Mouse (Mus musculus) megakaryocyte, embryonic 14.5 days (primary cell): ENCODE measurements around the gene Prss33. TPM values are rescaled to one million over a fixed set of nuclear protein-coding genes. Genes with fewer than 3 reads are reported as not detected.

Source experiments
- H3K27me3 ChIP-seq: replicated peaks from 2 replicates; pipeline ENCODE3; 2012; ENCODE audit warnings: inconsistent platforms
- H3K36me3 ChIP-seq: replicated peaks from 2 replicates; pipeline ENCODE3; 2012; ENCODE audit warnings: low read length, inconsistent platforms, mixed read lengths
- H3K4me1 ChIP-seq: 2 replicates; pipeline ENCODE4 v1.6.1; 2012; ENCODE audit warnings: inconsistent platforms
- H3K4me3 ChIP-seq: replicated peaks from 2 replicates; pipeline ENCODE3; 2012; ENCODE audit warnings: moderate library complexity, mild to moderate bottlenecking, inconsistent platforms
- H3K9me3 ChIP-seq: 2 replicates; pipeline ENCODE4 v1.6.1; 2012; ENCODE audit warnings: inconsistent platforms
- FLI1 ChIP-seq: IDR thresholded peaks from 2 replicates; pipeline ENCODE4 v1.6.1; 2012; ENCODE audit warnings: low read length, inconsistent platforms, mixed read lengths
- GATA1 ChIP-seq: IDR thresholded peaks from 3 replicates; pipeline ENCODE4 v1.6.1; 2012; ENCODE audit warnings: mixed read lengths, low read length, inconsistent platforms, borderline replicate concordance
- polyA plus RNA-seq: library from polyadenylated mRNA; stranded (reverse); fragments of >175 nt; gene quantifications from 2 replicates; pipeline ENCODE4 v1.2.3, GENCODE M21; 2012; ENCODE audit warnings: low replicate concordance; ENCODE audit not compliant: insufficient read depth

Prss33 gene
- polyA plus RNA-seq, 1 experiment = not detected

- peaks cover 8% of the 10 kb centered on the region for H3K27me3 ChIP-seq
- TF ChIP-seq FLI1 (no peak), GATA1 (no peak)
- H3K4me1 ChIP-seq = peaks cover 35% of the 10 kb centered on the region
- no peaks in the 10 kb centered on the region for H3K9me3 ChIP-seq
- H3K4me3 ChIP-seq = peak overlapping the region; percentile 96
- peaks cover 40% of the 10 kb centered on the region for H3K36me3 ChIP-seq
Measured at GRCm38 (mm10) chr17:23828271-23829001, 7.4 kb downstream of the Prss33 start.

- H3K27me3 ChIP-seq = no peaks in the 10 kb centered on the region
- no peak overlapping the region for H3K4me3 ChIP-seq
- peaks cover 56% of the 10 kb centered on the region for H3K4me1 ChIP-seq
- H3K36me3 ChIP-seq = peaks cover 68% of the 10 kb centered on the region
- H3K9me3 ChIP-seq = no peaks in the 10 kb centered on the region
- no peak for TF ChIP-seq FLI1
- no peak for TF ChIP-seq GATA1
Measured at GRCm38 (mm10) chr17:23825591-23825990, 10.3 kb downstream of the Prss33 start.

- Histone ChIP-seq H3K4me1 (peaks cover 50% of the 10 kb centered on the region), H3K36me3 (peaks cover 88% of the 10 kb centered on the region), H3K27me3 (no peaks in the 10 kb centered on the region), H3K9me3 (peaks cover 7% of the 10 kb centered on the region; the same call in 1 of the 2 replicates), H3K4me3 (no peak overlapping the region)
- TF ChIP-seq GATA1 = no peak
- TF ChIP-seq FLI1 = no peak
Measured at GRCm38 (mm10) chr17:23823614-23824013, 12.2 kb downstream of the Prss33 start.

GRCm38 (mm10) chr17:23823018-23823417 is 12.8 kb downstream of the Prss33 start:
- no peaks in the 10 kb centered on the region for H3K27me3 ChIP-seq
- no peak overlapping the region for H3K4me3 ChIP-seq
- TF ChIP-seq GATA1 (no peak), FLI1 (no peak)
- H3K9me3 ChIP-seq = peaks cover 9% of the 10 kb centered on the region; the same call in 1 of the 2 replicates
- H3K36me3 ChIP-seq = peaks cover 94% of the 10 kb centered on the region
- H3K4me1 ChIP-seq = peaks cover 48% of the 10 kb centered on the region

GRCm38 (mm10) chr17:23822094-23822493 is 13.8 kb downstream of the Prss33 start:
- Histone ChIP-seq H3K4me1 (peaks cover 41% of the 10 kb centered on the region), H3K4me3 (no peak overlapping the region), H3K36me3 (peaks cover 98% of the 10 kb centered on the region), H3K9me3 (peaks cover 9% of the 10 kb centered on the region; the same call in 1 of the 2 replicates), H3K27me3 (no peaks in the 10 kb centered on the region)
- TF ChIP-seq FLI1 = no peak
- no peak for TF ChIP-seq GATA1

GRCm38 (mm10) chr17:23820731-23821130 is 15.1 kb downstream of the Prss33 start:
- Histone ChIP-seq H3K4me1 (peaks cover 40% of the 10 kb centered on the region), H3K4me3 (no peak overlapping the region), H3K27me3 (no peaks in the 10 kb centered on the region), H3K36me3 (peaks cover 98% of the 10 kb centered on the region), H3K9me3 (peaks cover 10% of the 10 kb centered on the region; the same call in 1 of the 2 replicates)
- no peak for TF ChIP-seq GATA1
- TF ChIP-seq FLI1 = no peak

- H3K27me3 ChIP-seq = no peaks in the 10 kb centered on the region
- no peak for TF ChIP-seq FLI1
- no peak for TF ChIP-seq GATA1
- no peak overlapping the region for H3K4me3 ChIP-seq
- peaks cover 42% of the 10 kb centered on the region for H3K4me1 ChIP-seq
- H3K36me3 ChIP-seq = peaks cover 99% of the 10 kb centered on the region
- H3K9me3 ChIP-seq = peaks cover 14% of the 10 kb centered on the region; the same call in 1 of the 2 replicates
Measured at GRCm38 (mm10) chr17:23819235-23819634, 16.6 kb downstream of the Prss33 start.

GRCm38 (mm10) chr17:23818579-23818978 is 17.3 kb downstream of the Prss33 start:
- Histone ChIP-seq H3K9me3 (peaks cover 14% of the 10 kb centered on the region; the same call in 1 of the 2 replicates), H3K36me3 (peaks cover 100% of the 10 kb centered on the region)

GRCm38 (mm10) chr17:23815641-23816040 is 20.2 kb downstream of the Prss33 start:
- Histone ChIP-seq H3K4me3 (no peak overlapping the region), H3K27me3 (no peaks in the 10 kb centered on the region), H3K4me1 (peaks cover 11% of the 10 kb centered on the region), H3K36me3 (peaks cover 100% of the 10 kb centered on the region), H3K9me3 (peaks cover 14% of the 10 kb centered on the region; the same call in 1 of the 2 replicates)
- no peak for TF ChIP-seq FLI1
- no peak for TF ChIP-seq GATA1

More at GRCm38 (mm10) chr17:23818579-23818978, 17.3 kb downstream of the Prss33 start:
- H3K27me3 ChIP-seq = no peaks in the 10 kb centered on the region
- no peak for TF ChIP-seq GATA1
- TF ChIP-seq FLI1 = no peak
- no peak overlapping the region for H3K4me3 ChIP-seq
- H3K4me1 ChIP-seq = peaks cover 38% of the 10 kb centered on the region

- Histone ChIP-seq H3K4me1 (peaks cover 27% of the 10 kb centered on the region), H3K9me3 (no peaks in the 10 kb centered on the region), H3K27me3 (no peaks in the 10 kb centered on the region), H3K36me3 (peaks cover 74% of the 10 kb centered on the region), H3K4me3 (no peak overlapping the region)
- TF ChIP-seq GATA1 (no peak), FLI1 (no peak)
Measured at GRCm38 (mm10) chr17:23807918-23808317, 27.9 kb downstream of the Prss33 start.
